Mouse (Mus musculus): ENCODE results near the gene Lrrc27. TPM values are rescaled to one million over a fixed set of nuclear protein-coding genes. Genes with fewer than 3 reads are reported as not detected.

Gene Lrrc27
- 0.08 TPM in 1 of 2 replicates, not detected in the other for polyA plus RNA-seq (2012; ENCODE audit: low replicate concordance)

DNA sequence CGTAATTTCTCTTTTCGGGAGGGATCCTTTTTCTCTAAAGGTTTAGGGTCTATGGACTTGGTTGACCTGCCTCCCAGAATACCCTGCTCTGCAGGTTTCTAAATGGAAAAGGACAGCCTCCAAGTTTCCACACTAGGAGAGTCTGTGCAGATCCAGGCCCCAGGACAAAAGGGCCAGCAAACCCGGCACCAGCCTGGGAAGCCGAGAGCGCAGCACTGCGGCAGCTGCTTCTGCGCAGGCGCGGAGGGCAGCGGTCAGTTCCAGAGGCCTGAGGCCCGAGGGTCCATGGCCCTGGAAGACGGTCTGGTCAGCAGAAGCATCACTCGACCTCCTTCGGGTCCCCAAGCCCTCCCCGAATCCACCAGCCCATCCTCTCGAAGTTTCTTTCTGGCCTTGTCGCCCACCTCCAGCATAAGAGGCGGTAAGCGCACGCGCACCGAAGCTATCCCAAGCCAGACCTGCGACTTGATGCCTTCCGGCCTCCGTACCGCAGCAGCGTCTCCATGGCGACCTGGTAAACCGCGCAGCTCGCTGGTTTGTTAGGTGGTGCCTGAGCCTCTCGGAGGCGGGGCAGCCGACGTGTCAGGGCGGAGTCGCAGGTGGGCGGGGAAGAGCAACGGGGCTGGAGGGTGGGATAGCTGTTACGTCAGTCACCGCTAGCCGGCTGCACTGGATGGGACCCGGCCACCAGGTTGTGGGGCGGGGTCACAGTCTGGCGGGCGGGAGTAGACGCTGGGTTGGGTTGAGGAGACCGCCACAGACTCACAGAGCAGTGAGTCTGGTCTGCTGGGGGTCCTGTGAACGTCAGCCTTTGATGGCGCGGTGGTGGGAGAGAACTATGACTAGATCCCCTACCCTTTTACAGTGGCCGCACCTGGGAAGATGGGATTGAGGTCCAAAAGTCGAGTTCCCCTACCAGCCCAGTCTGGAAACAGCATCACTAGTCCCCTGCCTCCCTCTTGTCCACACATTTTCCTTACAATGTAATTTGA lies at the start of gene Lrrc27, which contains the start of gene Stk32c:
Lrrc27 (plus strand) TSS at position 235 of the 992 bp plus-strand sequence.
Stk32c (minus strand) TSS at position 554 of the 992 bp plus-strand sequence.

DNA sequence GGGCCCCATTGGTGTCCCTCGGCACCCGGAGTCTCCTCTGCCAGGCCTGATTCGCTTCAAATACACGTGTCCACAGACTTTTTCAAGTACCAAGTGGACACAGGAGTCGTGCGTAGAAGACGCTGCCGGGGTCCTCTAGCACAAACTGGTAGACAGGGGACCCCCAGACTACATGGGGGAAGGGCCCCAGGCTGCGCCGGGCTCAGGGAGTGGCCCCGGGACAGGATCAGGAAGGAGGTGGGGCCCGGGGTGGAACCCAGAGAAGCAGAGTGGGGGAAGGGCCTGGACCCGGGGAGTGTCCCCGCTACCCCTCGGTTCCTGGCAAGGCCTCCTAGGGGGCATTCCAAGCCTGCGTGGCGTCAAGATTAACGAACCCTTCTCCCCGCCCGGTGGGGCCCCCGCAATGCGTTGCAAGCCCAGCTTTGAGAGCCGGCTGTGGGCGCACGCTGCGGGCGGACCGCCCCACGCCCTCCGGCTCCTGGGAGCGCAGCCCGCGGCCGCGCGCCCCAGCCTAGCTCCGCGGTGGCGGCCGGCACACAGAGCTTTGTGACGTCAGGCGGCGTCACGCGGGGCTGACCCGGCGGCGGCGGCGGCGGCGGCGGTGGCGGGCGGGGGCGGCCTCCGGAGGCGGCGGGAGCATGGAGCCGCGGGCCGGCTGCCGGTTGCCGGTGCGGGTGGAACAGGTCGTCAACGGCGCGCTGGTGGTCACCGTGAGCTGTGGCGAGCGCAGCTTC lies 35.3 kb downstream of the Lrrc27 start, which contains the start of gene Pwwp2b:
Pwwp2b (plus strand) TSS at position 602 of the 734 bp plus-strand sequence.

Other genes starting within 250 kb of the Lrrc27 start
- gene Dpysl4, start 127.0 kb upstream of the Lrrc27 start, polyA plus RNA-seq (2012; ENCODE audit: low replicate concordance): 0.06 TPM in 1 of 2 replicates, not detected in the other
- 0.27 and 0.30 TPM in 2 replicates for gene Stk32c, start 319 bp downstream of the Lrrc27 start, polyA plus RNA-seq (2012; ENCODE audit: low replicate concordance)
- gene Pwwp2b, start 35.5 kb downstream of the Lrrc27 start, polyA plus RNA-seq (2012; ENCODE audit: low replicate concordance): 1.2 and 1.3 TPM in 2 replicates
- 7.0 and 8.9 TPM in 2 replicates for gene Inpp5a, start 176.1 kb downstream of the Lrrc27 start, polyA plus RNA-seq (2012; ENCODE audit: low replicate concordance)

Measured in leukemia stem cell, adult 10-12 weeks (primary cell).